Mouse (Mus musculus): ENCODE measurements at regions not wholly inside any gene's neighbourhood (a gene's known extent, or its start where the extent isn't known, plus 50 kb on each side); places are given as distances from the start of the nearest gene placed in this dataset.
A peak's percentile ranks its signal among the peaks of the same experiment; 100 is the strongest.

DNA sequence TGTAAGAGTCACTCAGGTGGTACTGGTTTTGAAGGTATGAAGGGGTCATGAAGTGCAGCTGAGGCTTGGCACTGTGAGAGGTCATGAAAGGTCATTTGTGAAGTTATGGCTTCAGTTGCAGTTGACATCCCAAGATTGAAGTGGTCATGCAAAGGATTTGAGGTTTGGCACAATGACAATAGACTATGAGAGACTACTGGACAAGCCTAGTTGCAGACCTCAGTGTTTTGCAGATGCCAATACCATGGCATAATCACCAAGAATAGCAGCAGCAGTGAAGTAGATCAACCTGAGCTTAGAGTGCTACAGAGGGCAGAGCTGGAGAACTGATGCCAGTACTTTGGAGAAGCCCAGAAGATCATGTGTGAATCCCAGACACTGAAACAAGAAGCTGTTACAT lies 765.4 kb upstream of the Kif18a start:
- Histone ChIP-seq H3K4me3 (ENCODE audit: low read depth, low read length) (no peak overlapping the region), H3K27ac (ENCODE audit: low read depth, low read length) (no peak overlapping the region), H3K4me1 (replicated peaks; ENCODE audit: control insufficient read depth, insufficient read depth, low read length) (no peaks in the 10 kb centered on the region), H3K36me3 (ENCODE audit: control insufficient read depth, insufficient read depth, low read length) (no peaks in the 10 kb centered on the region), H3K27me3 (ENCODE audit: control insufficient read depth, insufficient read depth, low read length) (no peaks in the 10 kb centered on the region), H3K9ac (ENCODE audit: low read depth, low read length) (no peak overlapping the region), H3K4me2 (replicated peaks; ENCODE audit: low read depth, low read length) (no peak overlapping the region), H3K9me3 (ENCODE audit: control insufficient read depth, low read length) (no peaks in the 10 kb centered on the region)
- no peak for DNase-seq (ENCODE audit: low spot score)
- ATAC-seq (ENCODE audit: low FRiP score), result no peak

DNA sequence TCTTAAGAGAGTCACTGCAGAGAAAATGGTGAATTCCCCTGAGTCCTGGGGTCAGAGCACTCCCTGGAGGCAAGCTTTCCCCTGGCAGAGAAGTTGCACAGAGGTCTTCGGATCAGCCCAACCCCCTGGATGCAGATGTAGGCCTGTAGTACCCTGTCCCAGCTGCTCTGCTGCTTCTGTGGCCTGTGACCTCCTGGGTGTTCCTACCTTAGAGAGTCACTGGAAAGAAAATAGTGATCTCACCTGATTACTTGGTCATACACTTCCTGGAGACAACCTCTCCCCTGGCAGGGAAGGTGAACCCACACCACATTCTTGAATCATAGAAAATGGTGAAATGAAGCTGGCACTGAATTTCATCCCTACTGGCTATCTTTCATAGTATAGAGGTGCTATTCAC lies 751.1 kb upstream of the Kif18a start:
- DNase-seq (ENCODE audit: low spot score) (no peak), ATAC-seq (ENCODE audit: low FRiP score) (0 out of 2 replicates have a peak, but pooled peaks have one; percentile 53)

More for the DNA sequence above, 751.1 kb upstream of the Kif18a start:
- 82% methylated on average over 1 of the region's 1 CpGs for WGBS
- H3K4me1 ChIP-seq (replicated peaks; ENCODE audit: control insufficient read depth, insufficient read depth, low read length), result no peaks in the 10 kb centered on the region
- no peak overlapping the region for H3K4me3 ChIP-seq (ENCODE audit: low read depth, low read length)
- no peak overlapping the region for H3K4me2 ChIP-seq (replicated peaks; ENCODE audit: low read depth, low read length)
- H3K27ac ChIP-seq (ENCODE audit: low read depth, low read length), result no peak overlapping the region
- H3K27me3 ChIP-seq (ENCODE audit: control insufficient read depth, insufficient read depth, low read length), result no peaks in the 10 kb centered on the region
- H3K36me3 ChIP-seq (ENCODE audit: control insufficient read depth, insufficient read depth, low read length), result no peaks in the 10 kb centered on the region
- no peak overlapping the region for H3K9ac ChIP-seq (ENCODE audit: low read depth, low read length)
- H3K9me3 ChIP-seq (ENCODE audit: control insufficient read depth, low read length), result no peaks in the 10 kb centered on the region
